Mouse (Mus musculus) G1E (cell line): ENCODE results near the gene Fn3krp. TPM values are rescaled to one million over a fixed set of nuclear protein-coding genes. Genes with fewer than 3 reads are reported as not detected.
A peak's percentile ranks its signal among the peaks of the same experiment; 100 is the strongest.

Experiments
- ATAC-seq: 2 replicates; pipeline ENCODE4 v1.8.0; 2016; ENCODE audit warnings: mild to moderate bottlenecking; ENCODE audit not compliant: insufficient number of reproducible peaks, poor library complexity, low FRiP score, severe bottlenecking; ENCODE audit errors: extremely low read depth
- DNase-seq: peaks from one replicate; pipeline ENCODE4 v3.0.0; 2012; ENCODE audit warnings: low spot score
- H3K27me3 ChIP-seq: 2 replicates; pipeline ENCODE4 v1.6.1; 2012; ENCODE audit warnings: mild to moderate bottlenecking, low read length, inconsistent platforms; ENCODE audit not compliant: insufficient read depth
- H3K36me3 ChIP-seq: replicated peaks from 2 replicates; pipeline ENCODE3; 2012; ENCODE audit warnings: mild to moderate bottlenecking, inconsistent platforms
- H3K4me1 ChIP-seq: 2 replicates; pipeline ENCODE4 v1.6.1; 2012; ENCODE audit warnings: low read depth, low read length, inconsistent platforms, mixed read lengths; ENCODE audit not compliant: insufficient read depth
- H3K4me3 ChIP-seq: 2 replicates; pipeline ENCODE4 v1.5.1; 2012; ENCODE audit warnings: low read depth, mild to moderate bottlenecking, inconsistent platforms, low read length, moderate library complexity, mixed read lengths
- H3K9me3 ChIP-seq: replicated peaks from 2 replicates; pipeline ENCODE4 v1.6.1; 2012; ENCODE audit warnings: inconsistent platforms
- CTCF ChIP-seq: IDR thresholded peaks from 2 replicates; pipeline ENCODE4 v1.5.1; 2012; ENCODE audit warnings: low read depth, low read length, inconsistent platforms, mixed read lengths
- GATA1 ChIP-seq: IDR thresholded peaks from 2 replicates; pipeline ENCODE4 v1.6.1; 2012; ENCODE audit warnings: borderline replicate concordance, low read length, inconsistent platforms, mixed read lengths
- GATA2 ChIP-seq: IDR thresholded peaks from 2 replicates; pipeline ENCODE4 v1.6.1; 2012; ENCODE audit warnings: low read depth, low read length, inconsistent platforms, borderline replicate concordance
- POLR2AphosphoS5 ChIP-seq: IDR thresholded peaks from 2 replicates; pipeline ENCODE4 v1.6.1; 2012; ENCODE audit warnings: low read depth, low read length, inconsistent platforms; ENCODE audit not compliant: insufficient replicate concordance
- TAL1 ChIP-seq: conservative IDR thresholded peaks from 2 replicates; pipeline ENCODE4 v1.6.1; 2012; ENCODE audit warnings: low read depth, low read length, inconsistent platforms, mixed read lengths
- polyA plus RNA-seq: library from polyadenylated mRNA; stranded (reverse); fragments of >175 nt; gene quantifications from 2 replicates; pipeline ENCODE4 v1.2.3, GENCODE M21; 2012
- total RNA-seq, 2 experiments: library from RNA; stranded (forward) in 1 of 2; stranded (reverse) in 1 of 2; fragments of 200-1000 nt in 1 of 2; fragments of >200 nt in 1 of 2; fragmentation: Nextera tagmentation in 1 of 2; gene quantifications; 2 replicates each; pipeline ENCODE4 v1.2.3; 2014 to 2017

Fn3krp gene
- 15.4 and 21.1 TPM in 2 replicates for total RNA-seq (2014; fragmentation: Nextera tagmentation)
- 11.6 and 12.1 TPM in 2 replicates for total RNA-seq (2017)
- 2.5 and 3.1 TPM in 2 replicates for polyA plus RNA-seq

DNA sequence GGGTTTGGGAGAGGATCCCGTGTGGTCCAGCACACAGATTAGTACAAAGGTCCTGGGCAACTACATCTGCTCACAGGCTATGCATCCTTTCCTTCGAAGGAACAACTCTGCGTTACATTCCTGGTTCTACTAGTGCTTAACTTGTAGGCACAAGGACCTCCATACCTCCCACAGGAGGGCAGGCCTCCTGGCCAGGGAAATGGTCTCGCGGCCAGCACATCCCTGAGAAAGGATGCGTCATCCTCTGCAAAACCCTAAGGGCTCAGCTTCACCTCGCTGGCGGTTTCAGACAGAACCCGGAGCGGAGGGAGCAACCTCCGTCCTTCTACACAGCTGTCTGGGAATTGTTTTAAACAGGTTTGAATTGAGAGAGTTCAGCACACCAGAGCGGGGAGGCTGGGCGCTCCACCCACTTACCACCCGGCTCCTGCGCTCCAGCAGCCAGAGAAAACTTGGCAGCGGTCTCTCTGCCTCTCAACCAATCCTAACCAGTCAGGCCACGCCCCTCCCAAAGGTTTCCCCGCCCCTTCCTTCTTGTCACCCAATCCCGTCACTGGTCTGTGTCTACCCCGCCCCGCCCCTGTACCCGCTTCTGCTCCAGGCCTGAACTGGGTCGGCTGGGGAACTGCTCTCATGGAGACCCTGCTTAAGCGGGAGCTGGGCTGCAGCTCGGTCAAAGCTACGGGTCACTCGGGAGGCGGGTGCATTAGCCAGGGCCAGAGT is at the start of gene Fn3krp:
Gene Fn3krp (plus strand): TSS at position 572 of the 723 bp plus-strand sequence.
- ATAC-seq (peak; percentile 99), DNase-seq (peak; percentile 96)
- Histone ChIP-seq H3K27me3 (no peaks in the 10 kb centered on the region), H3K36me3 (peaks cover 10% of the 10 kb centered on the region), H3K4me3 (peak within 1 kb of the TSS; percentile 87), H3K4me1 (peaks cover 20% of the 10 kb centered on the region), H3K9me3 (no peaks in the 10 kb centered on the region)
- TF ChIP-seq GATA2 (no peak), POLR2AphosphoS5 (no peak), CTCF (no peak), GATA1 (no peak), TAL1 (no peak)

DNA sequence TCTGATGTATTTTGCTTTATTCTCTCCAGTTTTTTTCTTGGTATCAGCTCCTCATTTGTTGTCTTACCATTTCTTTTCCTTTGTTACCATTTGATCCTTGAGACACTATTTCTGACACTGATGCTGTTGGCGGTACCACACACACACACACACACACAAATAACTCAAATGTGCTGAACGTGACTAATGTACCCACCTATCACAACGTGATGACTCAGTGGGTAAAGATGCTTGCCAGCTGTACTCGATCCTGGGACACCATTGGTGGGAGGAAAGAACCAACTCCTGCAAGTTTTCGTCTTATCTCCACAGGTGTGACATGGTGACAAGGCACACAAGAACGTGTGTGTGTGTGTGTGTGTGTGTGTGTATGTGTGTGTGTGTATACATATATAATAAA is 47.9 kb upstream of the Fn3krp start:
- DNase-seq (no peak), ATAC-seq (no peak)
- TF ChIP-seq TAL1 (no peak), CTCF (no peak), POLR2AphosphoS5 (no peak), GATA2 (no peak), GATA1 (no peak)
- Histone ChIP-seq H3K27me3 (peaks cover 23% of the 10 kb centered on the region), H3K36me3 (no peaks in the 10 kb centered on the region), H3K4me3 (no peak overlapping the region), H3K9me3 (no peaks in the 10 kb centered on the region), H3K4me1 (peaks cover 4% of the 10 kb centered on the region)

DNA sequence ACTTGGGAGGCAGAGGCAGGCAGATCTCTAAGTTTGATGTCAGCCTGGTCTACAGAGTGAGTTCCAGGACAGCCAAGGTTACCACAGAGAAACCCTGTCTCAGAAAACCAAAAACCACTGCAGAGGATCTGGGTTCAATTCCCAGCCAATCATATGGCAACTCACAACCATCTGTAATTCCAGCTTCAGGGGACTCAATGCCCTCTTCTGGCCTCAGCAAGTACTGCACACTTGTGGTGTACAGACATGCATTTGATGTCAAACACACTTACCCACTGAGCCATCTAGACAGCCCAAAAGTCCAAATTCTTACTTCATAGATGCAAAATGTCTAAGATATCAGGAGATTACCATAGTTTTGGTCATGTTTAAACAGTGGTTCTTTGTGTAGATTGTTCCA is 42.6 kb upstream of the Fn3krp start:
- H3K4me3 ChIP-seq = no peak overlapping the region
- H3K4me1 ChIP-seq = no peaks in the 10 kb centered on the region
- no peak for DNase-seq
- no peaks in the 10 kb centered on the region for H3K36me3 ChIP-seq
- H3K9me3 ChIP-seq = no peaks in the 10 kb centered on the region; the same call in 1 of the 2 replicates
- ATAC-seq = no peak
- TF ChIP-seq GATA1 = no peak
- no peak for TF ChIP-seq POLR2AphosphoS5
- no peak for TF ChIP-seq CTCF
- no peak for TF ChIP-seq TAL1
- TF ChIP-seq GATA2 = no peak
- H3K27me3 ChIP-seq = peaks cover 27% of the 10 kb centered on the region

DNA sequence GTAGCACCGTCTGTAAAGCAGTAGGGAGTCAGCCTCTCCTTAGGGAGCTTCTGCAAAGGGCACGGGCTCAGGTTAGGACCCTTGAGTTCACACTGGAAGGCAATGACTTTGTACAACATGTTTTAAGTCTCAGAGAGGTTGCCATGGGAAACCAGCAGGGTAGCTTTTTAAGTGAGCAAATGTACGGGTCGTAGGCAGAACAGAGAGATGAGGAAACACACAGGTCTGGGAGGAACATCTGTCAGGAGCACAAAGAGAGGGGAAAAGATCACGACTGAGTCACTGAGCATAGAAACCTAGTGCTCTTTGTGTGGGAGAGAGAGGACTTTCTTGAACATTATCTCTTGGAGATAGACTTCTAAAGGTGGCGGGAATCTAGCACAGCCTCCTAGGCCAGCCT is 40.9 kb upstream of the Fn3krp start:
- Histone ChIP-seq H3K4me1 (no peaks in the 10 kb centered on the region), H3K9me3 (no peaks in the 10 kb centered on the region; the same call in 1 of the 2 replicates), H3K4me3 (no peak overlapping the region), H3K27me3 (peaks cover 19% of the 10 kb centered on the region), H3K36me3 (no peaks in the 10 kb centered on the region)
- no peak for ATAC-seq
- TF ChIP-seq TAL1 = no peak
- no peak for TF ChIP-seq GATA1
- TF ChIP-seq GATA2 = no peak
- no peak for TF ChIP-seq CTCF
- no peak for TF ChIP-seq POLR2AphosphoS5
- no peak for DNase-seq

DNA sequence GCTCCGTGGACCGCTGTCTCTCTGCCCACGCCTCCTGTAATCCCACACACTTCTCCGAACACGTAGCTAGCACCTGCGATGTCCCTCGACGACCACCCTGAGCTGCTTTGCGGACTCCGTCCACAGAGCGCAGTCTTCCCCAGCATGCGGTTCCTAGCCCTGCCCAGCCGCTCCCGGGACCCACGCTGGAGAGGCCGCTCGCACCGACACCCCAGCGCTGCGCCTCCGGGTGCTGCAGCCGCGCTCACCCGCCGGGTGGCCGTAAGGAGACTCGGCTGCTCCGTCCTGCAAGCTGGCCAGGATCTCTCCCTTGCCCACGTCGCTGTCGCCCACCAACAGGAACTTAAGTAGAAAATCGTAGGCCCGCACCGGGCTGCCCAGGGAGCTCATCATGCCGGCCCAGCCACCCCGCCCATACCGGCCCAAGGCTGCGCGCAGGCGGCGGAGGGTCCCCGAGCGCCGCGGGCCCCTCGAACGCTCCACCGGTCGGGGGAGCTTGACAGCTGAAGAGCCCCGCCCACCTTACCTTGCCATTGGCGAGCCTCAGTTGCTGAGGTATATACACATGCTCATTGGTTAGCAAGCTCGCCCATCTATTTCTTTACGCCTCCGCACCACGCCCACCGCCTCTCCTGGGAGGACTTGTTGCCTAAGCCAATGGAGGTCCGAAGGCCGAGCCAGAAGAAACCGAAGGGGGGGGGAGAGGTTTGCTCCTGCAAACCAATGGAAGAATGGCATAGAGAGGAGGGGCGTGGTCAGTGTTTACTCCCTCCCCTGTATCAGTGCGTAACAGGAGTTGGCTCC is 33.2 kb upstream of the Fn3krp start, which contains the start of gene Rab40b:
Gene Rab40b (minus strand): TSS at position 502 of the 804 bp plus-strand sequence.
- no peak for TF ChIP-seq POLR2AphosphoS5
- TF ChIP-seq GATA2 = no peak
- TF ChIP-seq TAL1 = no peak
- TF ChIP-seq GATA1 = no peak
- no peak for TF ChIP-seq CTCF
- ATAC-seq = no peak
- peaks cover 13% of the 10 kb centered on the region for H3K27me3 ChIP-seq

DNA sequence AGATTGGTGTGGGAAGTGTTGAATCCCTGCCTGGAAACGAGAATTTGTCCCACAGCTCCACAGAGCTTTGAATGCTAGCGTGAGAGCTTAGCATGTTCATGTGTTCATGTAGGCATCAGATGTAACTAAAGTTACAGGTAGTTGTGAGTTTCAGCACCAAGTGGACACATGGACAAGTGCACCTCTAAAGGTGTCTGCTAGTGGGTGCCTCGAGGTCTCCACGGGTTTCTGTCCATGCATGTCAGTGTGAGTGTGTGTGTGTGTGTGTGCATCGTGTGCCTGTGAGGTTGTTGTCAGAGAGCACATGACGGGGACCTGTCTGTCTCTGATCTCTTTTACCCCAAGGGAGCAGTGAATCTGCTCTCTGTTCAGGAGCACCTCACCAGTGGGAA is 32.7 kb upstream of the Fn3krp start:
- no peaks in the 10 kb centered on the region for H3K36me3 ChIP-seq
- H3K27me3 ChIP-seq = peaks cover 18% of the 10 kb centered on the region
- H3K4me1 ChIP-seq = peaks cover 2% of the 10 kb centered on the region; the same call in 1 of the 2 replicates
- DNase-seq (no peak), ATAC-seq (no peak)
- H3K4me3 ChIP-seq = no peak overlapping the region
- no peaks in the 10 kb centered on the region for H3K9me3 ChIP-seq
- TF ChIP-seq GATA2 (no peak), TAL1 (no peak), CTCF (no peak), GATA1 (no peak)

More for the DNA sequence above, 33.2 kb upstream of the Fn3krp start, which contains the start of gene Rab40b:
- Histone ChIP-seq H3K36me3 (no peaks in the 10 kb centered on the region), H3K4me1 (peaks cover 2% of the 10 kb centered on the region; the same call in 1 of the 2 replicates), H3K9me3 (no peaks in the 10 kb centered on the region), H3K4me3 (no peak within 1 kb of the TSS)
- no peak for DNase-seq
